Mouse (Mus musculus): ENCODE measurements around the gene Ssh2. TPM values are rescaled to one million over a fixed set of nuclear protein-coding genes. Genes with fewer than 3 reads are reported as not detected.

Ssh2 gene
- 100 to 1,000 TPM; 250 to 259 TPM for total RNA-seq (2023)

DNA sequence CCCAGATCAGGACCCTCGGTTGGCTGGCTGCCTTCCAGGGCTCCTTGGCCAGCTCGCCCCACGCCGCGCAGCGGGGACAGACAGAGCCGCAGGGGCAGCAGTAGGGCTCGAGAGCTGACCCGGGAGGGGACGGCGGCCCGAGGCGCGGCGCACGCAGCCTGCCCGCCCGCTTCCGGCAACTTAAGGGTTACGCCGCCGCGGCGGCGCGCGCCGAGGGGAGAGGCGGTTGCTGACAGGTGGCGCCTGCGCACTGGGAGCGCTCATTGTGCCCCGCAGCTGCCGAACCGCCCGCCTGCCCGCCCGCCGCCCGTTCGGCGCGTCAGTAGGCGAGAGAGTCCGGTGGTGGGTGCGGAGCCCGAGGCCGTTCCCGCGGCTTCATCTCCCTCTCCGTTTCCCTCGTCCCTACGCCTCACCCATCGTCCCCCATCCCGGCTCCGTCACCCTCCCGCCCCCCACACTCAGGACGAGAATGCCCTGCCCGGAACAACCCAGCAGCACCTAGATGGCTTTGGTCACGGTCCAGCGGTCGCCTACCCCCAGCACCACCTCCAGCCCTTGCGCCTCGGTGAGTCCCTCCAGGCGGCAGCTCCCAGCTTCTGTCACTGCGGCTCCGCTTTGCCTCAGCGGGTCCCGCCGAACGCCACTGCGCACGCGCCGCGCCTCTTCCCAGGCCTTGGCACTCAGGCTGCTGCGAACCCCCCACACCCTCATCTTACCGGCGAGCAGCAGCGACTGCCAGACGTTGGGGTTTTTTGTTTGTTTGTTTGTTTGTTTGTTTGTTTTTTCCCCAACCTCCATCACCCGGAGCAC lies at the start of gene Ssh2:
TSS of gene Ssh2 (plus strand) at position 337 of the 810 bp plus-strand sequence.

DNA sequence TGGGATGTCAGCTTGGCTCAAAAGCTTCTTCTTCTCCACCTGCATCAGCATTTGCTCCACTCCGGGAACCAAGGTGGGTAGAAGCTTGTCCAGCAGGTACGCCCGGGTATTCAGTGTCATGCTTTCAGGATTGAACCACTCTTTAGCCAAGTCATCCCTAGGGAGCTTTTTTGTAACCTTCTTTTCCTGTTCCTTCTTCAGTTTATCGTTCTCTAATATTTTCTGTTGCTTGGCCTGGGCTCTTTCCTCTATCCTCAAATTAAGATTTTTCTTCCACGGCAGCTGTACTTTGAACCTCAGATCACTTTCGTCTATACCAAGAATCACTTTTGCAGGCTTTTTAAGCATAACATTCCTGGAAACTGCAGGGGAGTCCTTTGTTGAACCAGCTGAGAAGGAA lies 27.2 kb upstream of the Ssh2 start, which contains the start of gene Efcab5:
TSS of gene Efcab5 (minus strand) at position 101 of the 400 bp plus-strand sequence.

DNA sequence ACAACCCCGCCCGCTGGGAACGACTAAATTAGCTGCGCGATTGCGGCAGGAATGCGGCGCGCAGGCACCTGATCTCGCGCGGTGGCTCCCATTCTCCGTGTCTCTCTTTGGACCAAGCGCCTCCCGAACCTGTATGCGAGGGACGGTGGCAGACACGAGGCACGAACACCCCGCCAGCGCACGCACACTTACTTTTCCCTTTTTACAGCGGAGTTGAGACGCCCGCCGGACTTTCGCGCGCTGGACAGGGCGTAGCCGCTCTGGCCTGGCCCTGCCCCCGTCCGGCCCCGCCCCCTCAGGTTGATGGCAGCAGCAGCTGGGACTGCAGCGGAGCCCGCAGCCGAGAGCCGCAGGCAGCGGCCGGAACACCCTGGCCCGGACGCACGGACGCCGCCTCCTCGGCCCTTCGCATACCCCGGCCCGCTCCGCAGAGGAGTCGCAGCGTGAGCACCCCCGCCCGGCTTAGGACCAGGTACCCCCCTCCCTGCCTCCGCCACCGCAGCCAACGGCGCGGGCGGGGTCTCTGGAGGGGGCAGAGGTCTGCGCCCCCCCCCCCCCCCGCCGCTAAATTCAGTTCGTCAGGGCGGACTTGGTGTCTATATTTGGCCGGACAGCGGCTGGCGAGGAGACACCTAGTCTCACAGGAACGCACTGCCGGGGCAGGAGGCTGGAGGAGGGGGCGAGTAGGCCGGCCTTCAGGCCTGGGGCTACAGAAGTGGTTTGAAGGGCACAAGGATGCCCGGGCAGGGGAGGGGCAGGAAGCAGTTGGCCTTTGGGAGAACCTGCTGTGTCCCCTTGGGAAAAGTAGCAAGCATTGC lies 246.4 kb downstream of the Ssh2 start, which contains the start of gene Coro6:
TSS of gene Coro6 (plus strand) at position 129 of the 818 bp plus-strand sequence.

DNA sequence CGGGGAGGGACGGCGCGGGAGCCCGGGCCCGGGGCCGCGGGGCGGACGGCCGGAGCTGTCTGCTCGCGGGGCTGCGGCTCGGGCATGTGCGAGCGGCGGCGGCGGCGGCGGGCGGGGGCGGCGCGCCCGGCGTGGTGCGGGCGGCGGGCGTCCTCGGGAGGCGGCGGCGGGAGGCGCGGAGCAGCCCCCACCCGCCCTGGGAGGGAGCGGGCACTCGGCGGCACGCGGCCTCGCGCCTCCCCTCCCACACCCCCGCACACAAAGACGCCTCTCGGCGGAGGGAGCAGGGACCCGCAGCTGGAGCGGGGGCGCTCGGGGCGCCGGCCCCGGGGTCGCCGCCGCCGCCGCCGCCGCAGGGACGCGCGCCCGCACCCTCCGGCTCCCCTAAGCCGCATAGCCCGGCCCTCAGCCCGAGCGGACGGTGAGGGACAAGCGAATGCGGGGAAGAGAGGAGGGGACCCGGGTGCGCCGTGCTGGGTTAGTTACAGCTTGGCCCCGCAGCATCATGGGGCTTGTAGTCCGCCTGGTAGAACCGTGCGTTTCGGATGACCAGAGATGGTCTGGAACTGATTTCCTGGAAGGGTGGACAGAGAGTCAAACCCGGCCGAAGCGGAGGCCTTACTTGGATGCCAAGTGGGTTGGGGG lies 273.6 kb downstream of the Ssh2 start, which contains the start of gene Ankrd13b:
TSS of gene Ankrd13b (minus strand) at position 88 of the 645 bp plus-strand sequence.

DNA sequence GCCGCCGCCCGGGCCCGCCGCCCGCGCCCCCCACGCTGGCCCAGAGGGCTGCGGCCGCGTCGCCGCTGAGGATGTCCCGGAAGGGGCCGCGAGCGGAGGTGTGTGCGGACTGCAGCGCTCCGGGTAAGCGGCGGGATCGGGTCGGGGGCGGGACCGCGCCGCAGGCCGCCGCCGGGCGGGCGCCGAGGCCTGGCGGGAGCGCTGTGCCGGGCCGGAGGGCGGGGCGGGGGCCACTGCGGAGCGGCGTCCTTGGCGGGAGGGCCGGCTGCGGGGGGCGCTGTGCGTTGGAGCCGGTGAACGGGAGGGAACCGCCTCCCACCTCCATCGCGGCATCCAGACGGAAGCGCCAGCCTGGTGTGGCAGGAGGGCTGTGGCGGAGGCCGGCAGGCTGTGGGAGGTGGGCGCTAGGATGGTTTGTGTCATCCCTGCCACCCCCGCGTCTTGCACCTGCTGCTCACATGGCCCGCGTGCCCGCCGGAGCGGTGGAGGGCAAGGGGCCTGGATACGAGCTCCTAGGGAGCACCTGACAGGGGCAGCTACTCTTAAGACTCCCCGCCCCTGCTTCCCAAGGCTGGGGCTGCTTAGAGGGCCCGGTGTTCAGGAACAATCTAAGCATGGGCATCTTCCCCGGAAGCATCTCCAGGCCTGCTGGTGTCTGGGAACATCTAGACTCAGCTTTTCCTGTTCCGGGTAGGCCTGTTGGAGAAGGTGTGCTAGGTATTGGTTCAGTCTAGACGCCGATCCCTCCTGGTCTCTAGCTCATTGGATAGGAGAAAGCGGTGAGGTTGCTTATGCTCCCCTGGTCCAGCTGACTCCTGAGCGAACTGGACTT lies 277.6 kb downstream of the Ssh2 start, which contains the start of gene Git1:
TSS of gene Git1 (plus strand) at position 51 of the 832 bp plus-strand sequence.

Other genes with a start within 250 kb of the Ssh2 start
- not detected for gene Slc6a4, start 217.7 kb upstream of the Ssh2 start, total RNA-seq (2023)
- 10 to 100 TPM; 15.7 to 21.4 TPM for gene Nsrp1, start 137.9 kb upstream of the Ssh2 start, total RNA-seq (2023)
- gene Efcab5, start 27.3 kb upstream of the Ssh2 start, total RNA-seq (2023) = under 1 TPM; 0.18 to 0.55 TPM
- 1 to 10 TPM; 1.8 to 2.0 TPM for gene Coro6, start 246.1 kb downstream of the Ssh2 start, total RNA-seq (2023)